Mouse (Mus musculus) erythroblast, embryonic 14.5 days (primary cell): ENCODE results near the gene Ghsr. TPM values are rescaled to one million over a fixed set of nuclear protein-coding genes. Genes with fewer than 3 reads are reported as not detected.

Source experiments
- H3K27me3 ChIP-seq: 2 replicates; pipeline ENCODE4 v1.6.1; 2012; ENCODE audit warnings: inconsistent platforms; ENCODE audit not compliant: control insufficient read depth
- H3K36me3 ChIP-seq: 2 replicates; pipeline ENCODE4 v1.6.1; 2012; ENCODE audit warnings: mild to moderate bottlenecking, inconsistent platforms; ENCODE audit not compliant: control insufficient read depth
- H3K4me1 ChIP-seq: 2 replicates; pipeline ENCODE4 v1.6.1; 2012; ENCODE audit warnings: inconsistent platforms; ENCODE audit not compliant: control insufficient read depth
- H3K4me3 ChIP-seq: replicated peaks from 2 replicates; pipeline ENCODE3; 2012; ENCODE audit warnings: moderate library complexity, mild to moderate bottlenecking, inconsistent platforms
- H3K9me3 ChIP-seq: 2 replicates; pipeline ENCODE4 v1.6.1; 2012; ENCODE audit warnings: low read length, inconsistent platforms, mixed read lengths; ENCODE audit not compliant: control insufficient read depth
- GATA1 ChIP-seq: IDR thresholded peaks from 2 replicates; pipeline ENCODE4 v1.6.1; 2012; ENCODE audit warnings: low read length, inconsistent platforms, mixed read lengths
- TAL1 ChIP-seq: IDR thresholded peaks from 3 replicates; pipeline ENCODE4 v1.6.1; 2012; ENCODE audit warnings: low read length, inconsistent platforms, mixed read lengths
- polyA plus RNA-seq: library from polyadenylated mRNA; stranded (reverse); fragments of >175 nt; gene quantifications from 2 replicates; pipeline ENCODE4 v1.2.3, GENCODE M21; 2012

Ghsr gene
- polyA plus RNA-seq, 1 experiment: 0.01 TPM

DNA sequence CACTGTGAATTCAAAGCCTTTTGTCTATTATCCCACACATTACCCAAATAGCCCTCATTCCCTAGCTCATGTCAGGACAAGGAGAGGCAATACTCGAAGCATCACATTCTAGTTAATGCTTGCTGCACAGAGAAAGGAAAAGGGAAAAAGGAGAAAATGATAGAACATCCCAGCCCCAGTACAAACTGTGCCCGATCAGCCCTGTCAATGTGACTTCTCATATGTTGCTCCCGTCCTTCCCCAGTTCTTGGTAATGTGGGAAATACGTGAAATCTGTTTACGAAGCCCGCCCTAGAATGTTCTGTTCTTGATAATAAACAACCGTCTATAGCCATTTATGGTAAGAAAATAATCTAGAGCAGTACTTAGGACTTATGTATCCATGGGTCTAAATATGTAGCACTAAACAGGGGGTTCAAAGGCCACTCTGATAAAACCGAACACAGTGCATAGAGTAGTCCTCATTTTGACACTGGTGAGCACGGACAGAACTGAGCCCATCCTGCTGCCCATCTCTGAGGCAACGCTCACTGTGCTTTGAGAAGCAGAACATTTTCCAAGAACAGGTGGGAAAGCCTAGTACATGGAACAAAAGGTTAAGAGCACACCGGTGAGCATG lies 53.0 kb downstream of the Ghsr start:
- H3K36me3 ChIP-seq: peaks cover 15% of the 10 kb centered on the region; the same call in 1 of the 2 replicates

GRCm38 (mm10) chr3:27427406-27427805 lies 56.3 kb downstream of the Ghsr start:
- no peak for TF ChIP-seq GATA1
- TF ChIP-seq TAL1: no peak
- Histone ChIP-seq H3K27me3 (no peaks in the 10 kb centered on the region), H3K4me3 (no peak overlapping the region), H3K4me1 (no peaks in the 10 kb centered on the region), H3K9me3 (no peaks in the 10 kb centered on the region), H3K36me3 (peaks cover 12% of the 10 kb centered on the region; the same call in 1 of the 2 replicates)

More for the DNA sequence above, 53.0 kb downstream of the Ghsr start:
- TF ChIP-seq GATA1 (no peak), TAL1 (no peak)
- H3K4me3 ChIP-seq: no peak overlapping the region
- no peaks in the 10 kb centered on the region for H3K9me3 ChIP-seq
- no peaks in the 10 kb centered on the region for H3K4me1 ChIP-seq
- no peaks in the 10 kb centered on the region for H3K27me3 ChIP-seq

Other genes with a start within 250 kb of the Ghsr start
- 0.15 and 0.46 TPM in 2 replicates for gene Ect2, start 217.5 kb upstream of the Ghsr start, polyA plus RNA-seq
- 0.11 and 0.41 TPM in 2 replicates for gene Nceh1, start 188.4 kb upstream of the Ghsr start, polyA plus RNA-seq
- not detected in 2 replicates for gene Tnfsf10, start 54.3 kb upstream of the Ghsr start, polyA plus RNA-seq